Mouse (Mus musculus) limb, embryonic 11.5 days (tissue): ENCODE data around the gene Cacng6. TPM values are rescaled to one million over a fixed set of nuclear protein-coding genes. Genes with fewer than 3 reads are reported as not detected.
A peak's percentile ranks its signal among the peaks of the same experiment; 100 is the strongest.

Source experiments
- ATAC-seq: fragments of 200-750 bp; cut with Nextera tagmentation; 2 replicates; pipeline ENCODE4 v1.8.0; 2017; ENCODE audit warnings: low read depth; ENCODE audit not compliant: insufficient number of reproducible peaks, low FRiP score, low TSS enrichment
- DNase-seq: peaks from one replicate; pipeline ENCODE4 v3.0.0-alpha.2; 2015; ENCODE audit warnings: low spot score
- H3K27ac ChIP-seq: fragments of 300-500 bp; sonication (generic); replicated peaks from 2 replicates; pipeline ENCODE4 v1.5.1; 2014; ENCODE audit warnings: low read depth, mild to moderate bottlenecking, low read length
- H3K27me3 ChIP-seq: fragments of 300-500 bp; sonication (generic); 2 replicates; pipeline ENCODE4 v1.6.1; 2014; ENCODE audit warnings: mild to moderate bottlenecking, low read length, mixed read lengths; ENCODE audit not compliant: control insufficient read depth, insufficient read depth
- H3K36me3 ChIP-seq: fragments of 300-500 bp; sonication (generic); 2 replicates; pipeline ENCODE4 v1.6.1; 2014; ENCODE audit warnings: mild to moderate bottlenecking, low read length, moderate library complexity, mixed read lengths; ENCODE audit not compliant: control insufficient read depth, insufficient read depth
- H3K4me1 ChIP-seq: fragments of 300-500 bp; sonication (generic); 2 replicates; pipeline ENCODE4 v1.6.1; 2014; ENCODE audit warnings: low read length, mixed read lengths; ENCODE audit not compliant: control insufficient read depth, insufficient read depth
- H3K4me2 ChIP-seq: fragments of 300-500 bp; sonication (generic); 2 replicates; pipeline ENCODE4 v1.6.1; 2014; ENCODE audit warnings: low read depth, mild to moderate bottlenecking, moderate library complexity; ENCODE audit not compliant: severe bottlenecking
- H3K4me3 ChIP-seq: fragments of 300-500 bp; sonication (generic); 2 replicates; pipeline ENCODE4 v1.5.1; 2014; ENCODE audit warnings: low read depth, low read length
- H3K9ac ChIP-seq: fragments of 300-500 bp; sonication (generic); 2 replicates; pipeline ENCODE4 v1.6.1; 2014; ENCODE audit warnings: mild to moderate bottlenecking, low read length
- H3K9me3 ChIP-seq: fragments of 300-500 bp; sonication (generic); 2 replicates; pipeline ENCODE4 v1.6.1; 2016; ENCODE audit warnings: low read length; ENCODE audit not compliant: control insufficient read depth
- WGBS: fragments of 180-500 bp; shearing (Covaris S2); extraction: QIAGEN DNeasy Blood & Tissue Kit; methylation state at CpG from one replicate; pipeline ENCODE4 v1.1.7; 2014; 5-methylcytosine and 5-hydroxymethylcytosine counted together
- polyA plus RNA-seq: library from polyadenylated mRNA; unstranded; fragments of >200 nt; fragmentation: Nextera tagmentation; extraction: Ambion mirVana; gene quantifications from 2 replicates; pipeline ENCODE4 v1.2.1, GENCODE M21; 2014

Cacng6 gene
- polyA plus RNA-seq, 1 experiment from 2014 or later = 0.25 TPM

- Histone ChIP-seq H3K4me1 (no peaks in the 10 kb centered on the region), H3K4me3 (no peak overlapping the region), H3K27ac (no peak overlapping the region), H3K4me2 (no peak overlapping the region), H3K9ac (no peak overlapping the region), H3K9me3 (no peaks in the 10 kb centered on the region), H3K27me3 (no peaks in the 10 kb centered on the region), H3K36me3 (no peaks in the 10 kb centered on the region)
- no peak for ATAC-seq
- 79% methylated on average over 9 of the region's 9 CpGs for WGBS
- no peak for DNase-seq
These were observed 33.8 kb downstream of the Cacng6 start for GRCm38 (mm10) chr7:3457841-3458217.

- Histone ChIP-seq H3K4me2 (no peak overlapping the region), H3K9ac (no peak overlapping the region), H3K27me3 (no peaks in the 10 kb centered on the region), H3K27ac (no peak overlapping the region), H3K36me3 (no peaks in the 10 kb centered on the region), H3K9me3 (no peaks in the 10 kb centered on the region), H3K4me1 (no peaks in the 10 kb centered on the region), H3K4me3 (no peak overlapping the region)
- DNase-seq (no peak), ATAC-seq (no peak)
- 88% methylated on average over 8 of the region's 8 CpGs for WGBS
These were observed 36.3 kb downstream of the Cacng6 start for GRCm38 (mm10) chr7:3460261-3460660.

- no peaks in the 10 kb centered on the region for H3K9me3 ChIP-seq
- no peaks in the 10 kb centered on the region for H3K4me1 ChIP-seq
- H3K27me3 ChIP-seq = no peaks in the 10 kb centered on the region
- no peak overlapping the region for H3K4me3 ChIP-seq
- ATAC-seq (no peak), DNase-seq (no peak)
- H3K4me2 ChIP-seq = no peak overlapping the region
- no peak overlapping the region for H3K27ac ChIP-seq
- H3K9ac ChIP-seq = no peak overlapping the region
- H3K36me3 ChIP-seq = no peaks in the 10 kb centered on the region
- 90% methylated on average over 4 of the region's 4 CpGs for WGBS
These were observed 39.3 kb downstream of the Cacng6 start for GRCm38 (mm10) chr7:3463306-3463705.

GRCm38 (mm10) chr7:3468614-3469013 is 44.6 kb downstream of the Cacng6 start:
- H3K4me2 ChIP-seq = no peak overlapping the region
- no peak overlapping the region for H3K4me3 ChIP-seq
- no peak overlapping the region for H3K9ac ChIP-seq
- ATAC-seq = no peak
- H3K9me3 ChIP-seq = no peaks in the 10 kb centered on the region
- H3K27me3 ChIP-seq = no peaks in the 10 kb centered on the region
- DNase-seq = no peak
- 74% methylated on average over 2 of the region's 2 CpGs for whole genome bisulfite sequencing
- no peaks in the 10 kb centered on the region for H3K4me1 ChIP-seq
- H3K36me3 ChIP-seq = no peaks in the 10 kb centered on the region
- no peak overlapping the region for H3K27ac ChIP-seq

- no peak overlapping the region for H3K4me2 ChIP-seq
- no peak overlapping the region for H3K9ac ChIP-seq
- H3K9me3 ChIP-seq = no peaks in the 10 kb centered on the region
- 0 out of 2 replicates have a peak, but pooled peaks cover 3% of the 10 kb centered on the region for H3K4me1 ChIP-seq
- no peak for DNase-seq
- H3K36me3 ChIP-seq = no peaks in the 10 kb centered on the region
- no peak overlapping the region for H3K27ac ChIP-seq
- no peak overlapping the region for H3K4me3 ChIP-seq
- no peak for ATAC-seq
- 83% methylated on average over 3 of the region's 3 CpGs for WGBS
- H3K27me3 ChIP-seq = no peaks in the 10 kb centered on the region
These were observed 48.8 kb downstream of the Cacng6 start for GRCm38 (mm10) chr7:3472774-3473173.

GRCm38 (mm10) chr7:3474291-3475080 is 50.5 kb downstream of the Cacng6 start:
- no peaks in the 10 kb centered on the region for H3K27me3 ChIP-seq
- H3K9me3 ChIP-seq = no peaks in the 10 kb centered on the region
- H3K9ac ChIP-seq = no peak overlapping the region
- H3K4me1 ChIP-seq = 0 out of 2 replicates have a peak, but pooled peaks cover 3% of the 10 kb centered on the region
- no peaks in the 10 kb centered on the region for H3K36me3 ChIP-seq
- whole genome bisulfite sequencing = 5% methylated on average over 18 of the region's 19 CpGs
- H3K27ac ChIP-seq = no peak overlapping the region
- peak; percentile 54 for DNase-seq
- ATAC-seq = peak; percentile 47; the same call in 1 of the 2 replicates
- H3K4me2 ChIP-seq = peak overlapping the region; percentile 36
- H3K4me3 ChIP-seq = no peak overlapping the region

GRCm38 (mm10) chr7:3476728-3477127 is 52.7 kb downstream of the Cacng6 start:
- 0 out of 2 replicates have a peak, but pooled peaks cover 3% of the 10 kb centered on the region for H3K4me1 ChIP-seq
- no peaks in the 10 kb centered on the region for H3K27me3 ChIP-seq
- H3K4me3 ChIP-seq = no peak overlapping the region
- H3K9me3 ChIP-seq = no peaks in the 10 kb centered on the region
- DNase-seq = no peak
- ATAC-seq = no peak
- H3K36me3 ChIP-seq = no peaks in the 10 kb centered on the region
- H3K27ac ChIP-seq = no peak overlapping the region
- WGBS = 75% methylated on average over 5 of the region's 5 CpGs
- no peak overlapping the region for H3K9ac ChIP-seq
- no peak overlapping the region for H3K4me2 ChIP-seq

GRCm38 (mm10) chr7:3481948-3482608 is 58.1 kb downstream of the Cacng6 start:
- DNase-seq (no peak), ATAC-seq (no peak)
- no peak overlapping the region for H3K4me3 ChIP-seq
- H3K9ac ChIP-seq = no peak overlapping the region
- no peaks in the 10 kb centered on the region for H3K36me3 ChIP-seq
- no peaks in the 10 kb centered on the region for H3K27me3 ChIP-seq
- no peaks in the 10 kb centered on the region for H3K4me1 ChIP-seq
- H3K4me2 ChIP-seq = no peak overlapping the region
- WGBS = 91% methylated on average over 6 of the region's 6 CpGs
- H3K27ac ChIP-seq = no peak overlapping the region
- peaks cover 2% of the 10 kb centered on the region; the same call in 1 of the 2 replicates for H3K9me3 ChIP-seq
